11 mouse cellular contexts compared by ENCODE assay signal in the genomic region with DNA sequence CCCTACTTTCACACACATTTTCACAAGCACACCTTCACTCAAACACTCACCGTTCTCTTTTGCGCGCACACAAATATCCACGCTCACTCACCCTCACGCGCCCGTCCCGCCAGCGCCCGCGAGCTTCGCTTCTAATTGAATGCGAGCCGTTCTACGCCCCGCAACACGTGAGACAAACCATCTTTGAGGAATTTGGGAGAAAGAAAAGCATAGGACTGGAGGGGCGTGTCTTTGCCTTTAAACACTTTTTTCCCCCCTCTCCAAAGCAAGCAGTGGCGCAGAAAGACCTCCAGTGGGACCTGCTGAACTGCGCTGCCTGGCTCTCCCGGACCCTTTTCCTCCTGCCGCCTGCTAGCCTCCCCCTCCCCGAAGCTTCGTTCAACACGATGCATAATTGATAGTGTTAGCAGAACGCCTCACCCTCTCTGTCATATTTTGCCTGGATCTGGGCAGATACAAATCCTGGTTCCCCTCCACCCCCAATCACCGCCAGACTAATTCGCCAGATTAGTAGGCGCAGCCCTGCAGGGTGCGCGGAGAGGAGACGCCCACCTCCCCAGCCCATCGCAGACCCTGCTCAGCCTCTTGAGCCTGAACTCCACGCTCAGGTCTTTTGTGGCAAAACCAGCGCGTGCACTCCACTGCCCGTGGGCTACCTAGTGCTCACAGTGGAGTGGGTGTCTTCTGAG. TPM values are rescaled to one million over a fixed set of nuclear protein-coding genes. Genes with fewer than 3 reads are reported as not detected.
A peak's percentile ranks its signal among the peaks of the same experiment; 100 is the strongest.
DNase-seq lines count a peak whose midpoint lies in the region; ATAC-seq and TF ChIP-seq lines count a peak whose summit lies in the region.
"Had no signal": no experiment of that assay in that cellular context is flagged by ENCODE, and none has a peak within 500 bp of the region (broad histone marks: within the 10 kb centered on the region; RNA-seq: fewer than 3 reads in every experiment).

No protein-coding gene starts in this region.

- H3K27me3 ChIP-seq in kidney, embryonic 14.5 days (ENCODE audit: control insufficient read depth, insufficient read depth, low read length): peaks cover 71% of the 10 kb centered on the region
- peaks cover 97% of the 10 kb centered on the region for H3K27me3 ChIP-seq in embryonic facial prominence, embryonic 10.5 days (replicated peaks; ENCODE audit: low read depth, poor library complexity, severe bottlenecking)
- peaks cover 73% of the 10 kb centered on the region for H3K27me3 ChIP-seq in intestine, embryonic 16.5 days (replicated peaks; ENCODE audit: control insufficient read depth, insufficient read depth, low read length)
- H3K27me3 ChIP-seq in neural tube, embryonic 12.5 days (replicated peaks): peaks cover 70% of the 10 kb centered on the region
- no peaks in the 10 kb centered on the region for H3K27me3 ChIP-seq in cerebellum, adult 2 months (ENCODE audit: control insufficient read depth, insufficient read depth, low read length)

- WGBS in kidney, embryonic 14.5 days: 1% methylated on average over 37 of the region's 37 CpGs
- under 1% methylated on average over 37 of the region's 37 CpGs for WGBS in embryonic facial prominence, embryonic 10.5 days
- WGBS in intestine, embryonic 16.5 days: 3% methylated on average over 37 of the region's 37 CpGs
- under 1% methylated on average over 37 of the region's 37 CpGs for WGBS in neural tube, embryonic 12.5 days
- 17% methylated on average over 37 of the region's 37 CpGs for WGBS in cerebellum, adult 2 months

- peak overlapping the region; percentile 2 for H3K4me2 ChIP-seq in kidney, embryonic 14.5 days (replicated peaks; ENCODE audit: low read depth, low read length)
- H3K4me2 ChIP-seq in intestine, embryonic 16.5 days (ENCODE audit: low read depth, low read length): no peak overlapping the region; the same call in 1 of the 2 replicates
- peak overlapping the region; percentile 57 for H3K4me2 ChIP-seq in neural tube, embryonic 12.5 days (replicated peaks)

- H3K36me3 ChIP-seq in kidney, embryonic 14.5 days (ENCODE audit: control insufficient read depth, insufficient read depth, low read length): no peaks in the 10 kb centered on the region
- no peaks in the 10 kb centered on the region for H3K36me3 ChIP-seq in embryonic facial prominence, embryonic 10.5 days (replicated peaks)
- H3K36me3 ChIP-seq in intestine, embryonic 16.5 days (ENCODE audit: control insufficient read depth, insufficient read depth, low read length): no peaks in the 10 kb centered on the region
- no peaks in the 10 kb centered on the region for H3K36me3 ChIP-seq in neural tube, embryonic 12.5 days
- H3K36me3 ChIP-seq: G1E had no signal

- TF ChIP-seq POLR2A in cerebellum, adult 2 months (IDR thresholded peaks at IDR 0.05; ENCODE audit: borderline replicate concordance, insufficient read depth, low read length): no peak

- no peak for DNase-seq in kidney, adult 18-20 months
- DNase-seq in embryonic facial prominence, embryonic 10.5 days (ENCODE audit: low spot score): no peak
- no peak for DNase-seq in thymus, postnatal 0 days (ENCODE audit: low spot score)
- no peak for DNase-seq in cerebellum, adult 2 months
- no peak for DNase-seq in spleen, postnatal 4 days (ENCODE audit: low spot score in 2 of 2)

- no peak for TF ChIP-seq CTCF in cerebellum, adult 2 months (IDR thresholded peaks at IDR 0.05; ENCODE audit: borderline replicate concordance, insufficient read depth, low read depth, low read length)

- peak overlapping the region; percentile 6; the same call in 1 of the 2 replicates for H3K4me3 ChIP-seq in kidney, embryonic 14.5 days (ENCODE audit: low read length)
- peak overlapping the region; percentile 50 for H3K4me3 ChIP-seq in embryonic facial prominence, embryonic 10.5 days
- H3K4me3 ChIP-seq in intestine, embryonic 16.5 days (ENCODE audit: low read length): peak overlapping the region; percentile 11; the same call in 1 of the 2 replicates
- peak overlapping the region; percentile 24; the same call in 1 of the 2 replicates for H3K4me3 ChIP-seq in neural tube, embryonic 12.5 days
- H3K4me3 ChIP-seq in cerebellum, adult 2 months (replicated peaks; ENCODE audit: insufficient read depth, low read depth, low read length): no peak overlapping the region
- H3K4me3 ChIP-seq: erythroblast, embryonic 14.5 days had no signal

- no peaks in the 10 kb centered on the region for H3K9me3 ChIP-seq in kidney, embryonic 14.5 days (ENCODE audit: control insufficient read depth, low read length)
- no peaks in the 10 kb centered on the region for H3K9me3 ChIP-seq in embryonic facial prominence, embryonic 10.5 days
- H3K9me3 ChIP-seq in intestine, embryonic 16.5 days (ENCODE audit: control insufficient read depth, low read length): no peaks in the 10 kb centered on the region
- H3K9me3 ChIP-seq in neural tube, embryonic 12.5 days: no peaks in the 10 kb centered on the region

- H3K4me1 ChIP-seq in kidney, embryonic 14.5 days (ENCODE audit: control insufficient read depth, insufficient read depth, low read length): peaks cover 34% of the 10 kb centered on the region
- H3K4me1 ChIP-seq in embryonic facial prominence, embryonic 10.5 days: peaks cover 70% of the 10 kb centered on the region
- H3K4me1 ChIP-seq in intestine, embryonic 16.5 days (ENCODE audit: control insufficient read depth, insufficient read depth, low read length): peaks cover 31% of the 10 kb centered on the region
- H3K4me1 ChIP-seq in neural tube, embryonic 12.5 days: peaks cover 39% of the 10 kb centered on the region
- H3K4me1 ChIP-seq in cerebellum, adult 2 months (ENCODE audit: control insufficient read depth, insufficient read depth, low read length): peaks cover 15% of the 10 kb centered on the region

- no peak overlapping the region for H3K9ac ChIP-seq in kidney, embryonic 14.5 days (ENCODE audit: low read depth, low read length)
- H3K9ac ChIP-seq in intestine, embryonic 16.5 days (ENCODE audit: low read depth, low read length): no peak overlapping the region
- peak overlapping the region; percentile 40; the same call in 1 of the 2 replicates for H3K9ac ChIP-seq in neural tube, embryonic 12.5 days

- no peak for ATAC-seq in kidney, embryonic 14.5 days (ENCODE audit: low FRiP score, low TSS enrichment)
- no peak for ATAC-seq in intestine, embryonic 16.5 days
- ATAC-seq in neural tube, embryonic 12.5 days (ENCODE audit: low FRiP score, low read depth): no peak

- no peak overlapping the region for H3K27ac ChIP-seq in kidney, embryonic 14.5 days (ENCODE audit: low read depth, low read length)
- H3K27ac ChIP-seq in embryonic facial prominence, embryonic 10.5 days (replicated peaks): 0 out of 2 replicates have a peak overlapping the region, but pooled peaks have one; percentile 21
- no peak overlapping the region for H3K27ac ChIP-seq in intestine, embryonic 16.5 days (ENCODE audit: low read length)
- peak overlapping the region; percentile 16; the same call in 1 of the 2 replicates for H3K27ac ChIP-seq in neural tube, embryonic 12.5 days
- no peak overlapping the region for H3K27ac ChIP-seq in cerebellum, adult 2 months (ENCODE audit: insufficient read depth, low read length)

RNA-seq across cellular contexts. Expression of gene Islr, which starts 2.1 kb away (rescaled TPM):
- polyA plus RNA-seq in kidney, embryonic 14.5 days (2014; fragmentation: Nextera tagmentation; extraction: Ambion mirVana): 47.4 and 48.6 TPM in 2 replicates
- 13.8 and 18.2 TPM in 2 replicates for polyA plus RNA-seq in embryonic facial prominence, embryonic 10.5 days (2016; fragmentation: Nextera tagmentation; extraction: Ambion mirVana)
- 70.7 and 77.5 TPM in 2 replicates for polyA plus RNA-seq in intestine, embryonic 16.5 days (2015; fragmentation: Nextera tagmentation; extraction: Ambion mirVana)
- 48.7 and 51.6 TPM in 2 replicates for polyA plus RNA-seq in neural tube, embryonic 12.5 days (2016; fragmentation: Nextera tagmentation; extraction: Ambion mirVana)
- polyA plus RNA-seq in thymus, postnatal 0 days (2015; fragmentation: Nextera tagmentation; extraction: Ambion mirVana): 11.5 and 14.7 TPM in 2 replicates
- polyA plus RNA-seq in cerebellum, adult 2 months (2012; rRNA removed): 6.4 and 12.2 TPM in 2 replicates
- polyA plus RNA-seq: erythroblast, embryonic 14.5 days; G1E had no signal

RNA-seq across cellular contexts. Expression of gene Islr2, which starts 2.1 kb away (rescaled TPM):
- polyA plus RNA-seq in kidney, embryonic 14.5 days (2014; fragmentation: Nextera tagmentation; extraction: Ambion mirVana): 0.12 and 0.23 TPM in 2 replicates
- polyA plus RNA-seq in embryonic facial prominence, embryonic 10.5 days (2016; fragmentation: Nextera tagmentation; extraction: Ambion mirVana): 1.5 and 2.2 TPM in 2 replicates
- polyA plus RNA-seq in intestine, embryonic 16.5 days (2015; fragmentation: Nextera tagmentation; extraction: Ambion mirVana): 0.83 and 1.0 TPM in 2 replicates
- 13.8 and 15.4 TPM in 2 replicates for polyA plus RNA-seq in neural tube, embryonic 12.5 days (2016; fragmentation: Nextera tagmentation; extraction: Ambion mirVana)
- polyA plus RNA-seq in thymus, postnatal 0 days (2015; fragmentation: Nextera tagmentation; extraction: Ambion mirVana): 0.06 TPM in 1 of 2 replicates, not detected in the other
- polyA plus RNA-seq in cerebellum, adult 2 months (2012; rRNA removed): 1.1 and 1.6 TPM in 2 replicates
- polyA plus RNA-seq: erythroblast, embryonic 14.5 days; liver, embryonic 16.5 days had no signal

RNA-seq across cellular contexts. Expression of gene Pml, which starts 47.6 kb away (rescaled TPM):
- 13.5 and 25.0 TPM in 2 replicates for polyA plus RNA-seq in kidney, embryonic 14.5 days (2014; fragmentation: Nextera tagmentation; extraction: Ambion mirVana)
- 17.2 and 17.6 TPM in 2 replicates for polyA plus RNA-seq in embryonic facial prominence, embryonic 10.5 days (2016; fragmentation: Nextera tagmentation; extraction: Ambion mirVana)
- 12.4 and 13.7 TPM in 2 replicates for polyA plus RNA-seq in intestine, embryonic 16.5 days (2015; fragmentation: Nextera tagmentation; extraction: Ambion mirVana)
- polyA plus RNA-seq in neural tube, embryonic 12.5 days (2016; fragmentation: Nextera tagmentation; extraction: Ambion mirVana): 5.6 and 8.2 TPM in 2 replicates
- polyA plus RNA-seq in thymus, postnatal 0 days (2015; fragmentation: Nextera tagmentation; extraction: Ambion mirVana): 17.8 and 18.3 TPM in 2 replicates
- 9.9 and 12.2 TPM in 2 replicates for polyA plus RNA-seq in cerebellum, adult 2 months (2012; rRNA removed)

RNA-seq across cellular contexts. Expression of gene Stoml1, which starts 51.0 kb away (rescaled TPM):
- polyA plus RNA-seq in kidney, embryonic 14.5 days (2014; fragmentation: Nextera tagmentation; extraction: Ambion mirVana): 22.3 and 29.8 TPM in 2 replicates
- 28.4 and 30.2 TPM in 2 replicates for polyA plus RNA-seq in embryonic facial prominence, embryonic 10.5 days (2016; fragmentation: Nextera tagmentation; extraction: Ambion mirVana)
- 21.1 and 22.4 TPM in 2 replicates for polyA plus RNA-seq in intestine, embryonic 16.5 days (2015; fragmentation: Nextera tagmentation; extraction: Ambion mirVana)
- polyA plus RNA-seq in neural tube, embryonic 12.5 days (2016; fragmentation: Nextera tagmentation; extraction: Ambion mirVana): 62.6 and 71.5 TPM in 2 replicates
- 48.3 and 55.1 TPM in 2 replicates for polyA plus RNA-seq in thymus, postnatal 0 days (2015; fragmentation: Nextera tagmentation; extraction: Ambion mirVana)
- polyA plus RNA-seq in cerebellum, adult 2 months (2012; rRNA removed): 98.3 and 99.1 TPM in 2 replicates
- polyA plus RNA-seq: erythroblast, embryonic 14.5 days had no signal

Comparison
In these comparisons a context has a peak if more than half of its experiments do, and no peak if none do; other contexts are left out.
1. H3K27ac ChIP-seq: peak in embryonic facial prominence, embryonic 10.5 days (single experiment) and neural tube, embryonic 12.5 days (single experiment); none in kidney, embryonic 14.5 days (single experiment), intestine, embryonic 16.5 days (single experiment) and cerebellum, adult 2 months (single experiment).